Mouse (Mus musculus) liver, postnatal 0 days (tissue): ENCODE measurements around the gene Crebzf.

ENCODE experiments used
- CTCF ChIP-seq: sonication (generic); IDR thresholded peaks from 2 replicates; pipeline ENCODE4 v1.5.1; 2016; ENCODE audit warnings: antibody characterized with exemption, low read depth
- EP300 ChIP-seq: IDR thresholded peaks from 2 replicates; pipeline ENCODE4 v1.6.1; 2016; ENCODE audit warnings: antibody characterized with exemption, low read depth, mild to moderate bottlenecking

- TF ChIP-seq CTCF (no peak), EP300 (peak; percentile 82)
Observed at GRCm38 (mm10) chr7:90442518-90443080, at the start of gene Crebzf.
